Mouse (Mus musculus): ENCODE results near the gene Lrtm1. TPM values are rescaled to one million over a fixed set of nuclear protein-coding genes. Genes with fewer than 3 reads are reported as not detected.

Lrtm1 gene
- polyA plus RNA-seq, 1 experiment, result not detected

- H3K4me3 ChIP-seq (ENCODE audit: low read depth, low read length), result no peak overlapping the region
- H3K4me1 ChIP-seq (ENCODE audit: control insufficient read depth, insufficient read depth, insufficient read length, low read length), result no peaks in the 10 kb centered on the region
- H3K27ac ChIP-seq (ENCODE audit: insufficient read depth, low read depth, low read length), result no peak overlapping the region
- H3K27me3 ChIP-seq (ENCODE audit: control insufficient read depth, insufficient read depth, low read length), result no peaks in the 10 kb centered on the region
- H3K36me3 ChIP-seq (ENCODE audit: control insufficient read depth, insufficient read depth, low read length), result no peaks in the 10 kb centered on the region
- TF ChIP-seq POLR2A (IDR thresholded peaks at IDR 0.05; ENCODE audit: low read depth, low read length), result no peak
- TF ChIP-seq CTCF (IDR thresholded peaks at IDR 0.05; ENCODE audit: extremely low read depth, insufficient read length, insufficient replicate concordance, low read depth, low read length), result no peak
These were observed 42.7 kb downstream of the Lrtm1 start for GRCm38 (mm10) chr14:29060679-29061078.

DNA sequence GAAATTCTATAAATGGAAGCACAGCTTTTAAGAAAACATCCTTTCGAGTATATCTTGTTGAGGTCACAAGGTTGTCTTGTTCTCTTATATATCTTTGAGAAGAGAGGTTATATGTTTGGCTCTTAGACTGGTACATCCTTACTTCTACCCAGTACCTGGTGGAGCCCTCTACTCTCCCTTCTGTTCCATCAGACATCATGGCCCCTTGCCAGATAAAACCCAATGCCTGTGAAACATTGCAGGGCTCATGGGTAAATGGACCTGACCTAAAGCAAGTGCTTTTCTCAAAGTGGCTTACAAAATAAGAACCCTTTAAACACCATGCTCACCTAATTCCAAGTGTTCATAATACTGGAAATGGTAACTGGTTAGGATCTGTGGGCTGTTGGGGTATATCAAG lies 43.5 kb downstream of the Lrtm1 start:
- Histone ChIP-seq H3K27me3 (ENCODE audit: control insufficient read depth, insufficient read depth, low read length) (no peaks in the 10 kb centered on the region), H3K4me1 (ENCODE audit: control insufficient read depth, insufficient read depth, insufficient read length, low read length) (no peaks in the 10 kb centered on the region), H3K4me3 (ENCODE audit: low read depth, low read length) (no peak overlapping the region), H3K36me3 (ENCODE audit: control insufficient read depth, insufficient read depth, low read length) (no peaks in the 10 kb centered on the region), H3K27ac (ENCODE audit: insufficient read depth, low read depth, low read length) (no peak overlapping the region)
- WGBS, result 76% methylated on average over 1 of the region's 1 CpGs
- TF ChIP-seq CTCF (IDR thresholded peaks at IDR 0.05; ENCODE audit: extremely low read depth, insufficient read length, insufficient replicate concordance, low read depth, low read length) (no peak), POLR2A (IDR thresholded peaks at IDR 0.05; ENCODE audit: low read depth, low read length) (no peak)

DNA sequence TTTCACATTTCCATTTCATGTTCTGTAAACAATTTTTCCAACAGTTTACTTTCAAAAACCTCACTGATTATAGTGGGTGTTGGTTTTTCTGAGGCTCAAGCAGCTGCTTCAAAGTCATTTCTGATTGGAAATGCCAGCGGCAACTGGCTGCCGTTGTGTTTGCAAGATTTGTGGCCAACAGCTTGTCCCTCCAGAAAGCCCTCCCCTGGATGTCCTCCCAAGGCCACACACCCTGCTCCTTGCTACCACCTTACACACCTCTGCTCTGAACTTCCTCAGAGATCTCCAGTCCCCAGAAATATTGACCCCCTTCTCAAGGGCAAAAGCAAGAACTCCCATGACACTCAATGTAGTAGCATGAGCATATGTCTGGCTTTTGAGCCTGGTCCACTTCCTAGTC lies 44.7 kb downstream of the Lrtm1 start:
- Histone ChIP-seq H3K4me1 (ENCODE audit: control insufficient read depth, insufficient read depth, insufficient read length, low read length) (no peaks in the 10 kb centered on the region), H3K27me3 (ENCODE audit: control insufficient read depth, insufficient read depth, low read length) (no peaks in the 10 kb centered on the region), H3K4me3 (ENCODE audit: low read depth, low read length) (no peak overlapping the region), H3K36me3 (ENCODE audit: control insufficient read depth, insufficient read depth, low read length) (no peaks in the 10 kb centered on the region), H3K27ac (ENCODE audit: insufficient read depth, low read depth, low read length) (no peak overlapping the region)
- TF ChIP-seq CTCF (IDR thresholded peaks at IDR 0.05; ENCODE audit: extremely low read depth, insufficient read length, insufficient replicate concordance, low read depth, low read length) (no peak), POLR2A (IDR thresholded peaks at IDR 0.05; ENCODE audit: low read depth, low read length) (no peak)
- WGBS, result 84% methylated on average over 2 of the region's 2 CpGs

- H3K36me3 ChIP-seq (ENCODE audit: control insufficient read depth, insufficient read depth, low read length), result no peaks in the 10 kb centered on the region
- TF ChIP-seq CTCF (IDR thresholded peaks at IDR 0.05; ENCODE audit: extremely low read depth, insufficient read length, insufficient replicate concordance, low read depth, low read length) (no peak), POLR2A (IDR thresholded peaks at IDR 0.05; ENCODE audit: low read depth, low read length) (no peak)
- no peaks in the 10 kb centered on the region for H3K4me1 ChIP-seq (ENCODE audit: control insufficient read depth, insufficient read depth, insufficient read length, low read length)
- WGBS, result 78% methylated on average over 4 of the region's 4 CpGs
- H3K27me3 ChIP-seq (ENCODE audit: control insufficient read depth, insufficient read depth, low read length), result no peaks in the 10 kb centered on the region
- no peak overlapping the region for H3K4me3 ChIP-seq (ENCODE audit: low read depth, low read length)
- H3K27ac ChIP-seq (ENCODE audit: insufficient read depth, low read depth, low read length), result no peak overlapping the region
These were observed 55.7 kb downstream of the Lrtm1 start for GRCm38 (mm10) chr14:29073747-29074146.

DNA sequence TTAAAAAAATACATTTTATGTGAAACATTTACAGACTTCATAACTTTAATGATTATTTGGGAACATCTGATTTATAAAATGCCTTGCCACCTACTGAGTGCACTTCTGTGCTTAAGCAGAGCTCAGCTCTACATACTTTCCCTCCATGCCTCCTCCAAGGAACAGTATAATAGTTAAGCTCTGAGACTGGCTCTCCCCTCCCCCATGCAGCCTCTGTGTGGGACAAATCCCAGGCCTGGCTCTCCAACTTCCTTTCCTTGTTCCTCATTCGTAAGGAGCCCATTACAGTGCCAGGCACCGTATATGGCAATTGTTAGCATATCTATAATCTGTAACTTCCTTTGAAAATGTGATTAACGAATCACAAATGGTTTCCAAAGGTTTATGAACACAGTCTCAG lies 59.4 kb downstream of the Lrtm1 start:
- H3K4me3 ChIP-seq (ENCODE audit: low read depth, low read length), result no peak overlapping the region
- H3K36me3 ChIP-seq (ENCODE audit: control insufficient read depth, insufficient read depth, low read length), result no peaks in the 10 kb centered on the region
- 46% methylated on average over 3 of the region's 3 CpGs for WGBS
- no peaks in the 10 kb centered on the region for H3K4me1 ChIP-seq (ENCODE audit: control insufficient read depth, insufficient read depth, insufficient read length, low read length)
- no peaks in the 10 kb centered on the region for H3K27me3 ChIP-seq (ENCODE audit: control insufficient read depth, insufficient read depth, low read length)
- TF ChIP-seq CTCF (IDR thresholded peaks at IDR 0.05; ENCODE audit: extremely low read depth, insufficient read length, insufficient replicate concordance, low read depth, low read length), result no peak
- TF ChIP-seq POLR2A (IDR thresholded peaks at IDR 0.05; ENCODE audit: low read depth, low read length), result no peak
- no peak overlapping the region for H3K27ac ChIP-seq (ENCODE audit: insufficient read depth, low read depth, low read length)

- Histone ChIP-seq H3K27me3 (ENCODE audit: control insufficient read depth, insufficient read depth, low read length) (no peaks in the 10 kb centered on the region), H3K4me3 (ENCODE audit: low read depth, low read length) (no peak overlapping the region), H3K27ac (ENCODE audit: insufficient read depth, low read depth, low read length) (no peak overlapping the region), H3K36me3 (ENCODE audit: control insufficient read depth, insufficient read depth, low read length) (no peaks in the 10 kb centered on the region), H3K4me1 (ENCODE audit: control insufficient read depth, insufficient read depth, insufficient read length, low read length) (no peaks in the 10 kb centered on the region)
- 81% methylated on average over 4 of the region's 4 CpGs for WGBS
- TF ChIP-seq POLR2A (IDR thresholded peaks at IDR 0.05; ENCODE audit: low read depth, low read length), result no peak
- TF ChIP-seq CTCF (IDR thresholded peaks at IDR 0.05; ENCODE audit: extremely low read depth, insufficient read length, insufficient replicate concordance, low read depth, low read length), result no peak
These were observed 62.2 kb downstream of the Lrtm1 start for GRCm38 (mm10) chr14:29080228-29080627.

DNA sequence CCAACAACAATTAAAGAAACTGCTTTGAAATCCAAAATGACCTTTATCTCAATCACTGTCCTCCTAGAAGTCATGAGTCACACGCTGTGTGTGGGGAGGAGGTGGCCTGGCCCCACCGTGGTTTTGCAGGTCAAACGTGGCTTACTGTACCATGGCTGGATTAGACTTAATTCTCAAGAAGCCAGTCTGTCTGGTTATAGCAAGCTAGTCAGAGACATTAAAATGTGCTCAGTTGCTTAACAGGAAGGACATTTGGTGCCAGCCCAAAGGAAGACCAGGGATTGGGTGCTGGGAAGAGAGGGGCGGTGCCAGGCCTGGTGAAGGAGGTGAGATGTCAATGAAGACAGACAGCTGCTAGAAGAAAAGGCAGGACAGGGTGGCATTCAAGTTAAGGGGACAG lies 62.6 kb downstream of the Lrtm1 start:
- H3K27ac ChIP-seq (ENCODE audit: insufficient read depth, low read depth, low read length), result no peak overlapping the region
- WGBS, result 61% methylated on average over 4 of the region's 4 CpGs
- no peaks in the 10 kb centered on the region for H3K27me3 ChIP-seq (ENCODE audit: control insufficient read depth, insufficient read depth, low read length)
- H3K36me3 ChIP-seq (ENCODE audit: control insufficient read depth, insufficient read depth, low read length), result no peaks in the 10 kb centered on the region
- no peak for TF ChIP-seq POLR2A (IDR thresholded peaks at IDR 0.05; ENCODE audit: low read depth, low read length)
- TF ChIP-seq CTCF (IDR thresholded peaks at IDR 0.05; ENCODE audit: extremely low read depth, insufficient read length, insufficient replicate concordance, low read depth, low read length), result no peak
- no peaks in the 10 kb centered on the region for H3K4me1 ChIP-seq (ENCODE audit: control insufficient read depth, insufficient read depth, insufficient read length, low read length)
- H3K4me3 ChIP-seq (ENCODE audit: low read depth, low read length), result no peak overlapping the region

- no peaks in the 10 kb centered on the region for H3K36me3 ChIP-seq (ENCODE audit: control insufficient read depth, insufficient read depth, low read length)
- 82% methylated on average over 1 of the region's 1 CpGs for WGBS
- no peaks in the 10 kb centered on the region for H3K4me1 ChIP-seq (ENCODE audit: control insufficient read depth, insufficient read depth, insufficient read length, low read length)
- no peaks in the 10 kb centered on the region for H3K27me3 ChIP-seq (ENCODE audit: control insufficient read depth, insufficient read depth, low read length)
- H3K4me3 ChIP-seq (ENCODE audit: low read depth, low read length), result no peak overlapping the region
- TF ChIP-seq POLR2A (IDR thresholded peaks at IDR 0.05; ENCODE audit: low read depth, low read length) (no peak), CTCF (IDR thresholded peaks at IDR 0.05; ENCODE audit: extremely low read depth, insufficient read length, insufficient replicate concordance, low read depth, low read length) (no peak)
- H3K27ac ChIP-seq (ENCODE audit: insufficient read depth, low read depth, low read length), result no peak overlapping the region
These were observed 64.2 kb downstream of the Lrtm1 start for GRCm38 (mm10) chr14:29082171-29082570.
